Mouse (Mus musculus) kidney, adult 2 months (tissue): ENCODE measurements around the gene Gm3173.
"Not testable (repeated sequence)": the region's sequence is repeated elsewhere in the genome, so short reads cannot be mapped to it uniquely, and the experiment has no call there.

Experiments
- CTCF ChIP-seq: fragments of 200-500 bp; conservative IDR thresholded peaks from 2 replicates; pipeline ENCODE4 v1.5.1; 2011; ENCODE audit warnings: low read depth, mild to moderate bottlenecking, control low read depth, low read length, moderate library complexity, mixed read lengths; ENCODE audit not compliant: insufficient read depth, insufficient read length
- POLR2A ChIP-seq: fragments of 200-500 bp; IDR thresholded peaks from one replicate; pipeline ENCODE4 v1.6.1; 2011; ENCODE audit warnings: low read depth, low read length, control low read depth

- TF ChIP-seq CTCF, POLR2A: not testable (repeated sequence)
Observed at GRCm38 (mm10) chr14:4555105-4555504, 124.3 kb downstream of the Gm3173 start, which contains the start of gene Gm3047.
